Mouse (Mus musculus) right cerebral cortex, postnatal 10 days (tissue): ENCODE data around the gene Tex9.
"Not testable (repeated sequence)": the region's sequence is repeated elsewhere in the genome, so short reads cannot be mapped to it uniquely, and the experiment has no call there.

ENCODE experiments used
- DNase-seq, 2 experiments: peaks; one replicate each; pipeline ENCODE4 v3.0.0; 2021; ENCODE audit warnings: low spot score in 2 of 2

The Tex9 gene

DNA sequence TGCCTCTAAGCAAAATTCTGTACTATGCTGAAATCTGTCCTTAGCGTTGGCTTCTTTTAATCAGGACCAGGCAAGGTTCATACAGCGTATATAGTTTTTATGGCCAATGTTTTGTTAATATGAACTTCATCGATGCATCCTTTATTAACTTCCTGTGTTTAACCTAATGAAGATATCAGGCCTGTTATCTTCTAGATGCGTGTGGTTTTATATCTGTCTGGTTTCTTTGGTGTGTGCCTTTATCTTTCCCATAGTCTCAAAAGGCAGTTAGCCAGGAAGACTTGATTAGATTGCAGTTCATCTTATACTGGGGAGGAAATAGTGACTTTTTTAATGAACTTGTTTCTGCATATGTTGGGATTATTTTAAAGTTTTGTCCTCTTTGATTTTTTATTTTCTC, 51.7 kb downstream of the Tex9 start:
- no peak for DNase-seq

DNA sequence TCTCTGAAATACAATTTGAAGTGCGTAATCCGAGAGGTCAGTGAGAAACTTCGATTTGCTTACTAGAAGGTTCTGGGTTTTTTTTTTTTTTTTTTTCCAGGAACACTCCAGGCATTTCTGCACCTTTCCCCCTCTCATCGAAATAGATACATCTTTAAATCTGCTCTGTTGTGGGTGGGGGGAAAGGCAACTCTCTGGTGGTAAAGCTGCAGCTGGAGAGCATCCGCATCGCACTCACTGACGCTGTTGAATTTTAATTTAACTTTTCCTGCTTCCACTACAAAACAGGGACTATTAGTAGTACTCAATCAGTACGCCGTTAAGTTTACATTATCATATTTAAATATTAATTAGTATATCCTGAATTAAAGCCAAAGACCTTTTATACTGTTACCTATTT, 53.3 kb downstream of the Tex9 start:
- DNase-seq: no peak

DNA sequence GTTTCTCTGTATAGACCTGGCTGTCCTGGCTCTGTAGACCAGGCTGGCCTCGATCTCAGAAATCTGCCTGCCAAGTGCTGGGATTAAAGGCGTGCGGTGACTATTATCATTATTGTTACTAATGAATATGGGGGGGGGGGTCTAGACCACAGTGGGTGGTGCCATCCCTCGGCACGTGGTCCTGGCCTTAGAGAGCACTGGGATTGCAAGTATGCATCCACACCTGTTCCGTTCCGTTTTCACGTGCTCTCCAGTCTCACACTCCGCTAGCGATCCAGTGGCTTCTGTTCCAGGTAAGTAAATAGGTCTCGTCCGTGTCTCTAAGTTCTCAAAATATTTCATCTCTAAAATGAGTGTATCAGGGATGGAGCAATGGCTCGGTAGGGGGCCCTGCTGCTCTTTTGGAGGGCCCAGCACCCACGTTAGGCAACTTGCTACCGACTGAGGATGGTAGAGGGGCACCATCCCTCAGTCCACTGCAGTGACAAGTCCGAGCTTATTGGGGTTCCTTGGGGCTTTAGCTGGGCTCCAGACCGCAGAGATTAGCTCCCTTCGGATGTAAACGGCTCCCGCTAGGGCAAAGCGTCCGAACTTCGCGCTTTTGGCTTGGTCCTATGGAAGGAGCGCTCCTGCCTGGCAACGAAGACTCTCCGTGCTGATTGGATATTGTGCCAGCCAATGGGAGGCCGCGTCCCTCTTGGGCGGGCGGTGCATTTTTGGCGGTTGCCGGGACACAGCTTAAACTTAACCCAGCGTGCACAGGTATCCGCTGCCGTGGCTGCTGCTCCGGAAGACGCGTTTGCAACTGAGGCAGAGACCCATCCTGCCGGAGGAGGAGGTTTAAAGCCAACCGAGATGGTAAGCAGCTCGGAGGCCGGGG, 54.0 kb downstream of the Tex9 start, which contains the start of gene Mns1:
TSS of gene Mns1 (plus strand) at position 190 of the 880 bp plus-strand sequence.
- DNase-seq: peak; percentile 96 to 97

DNA sequence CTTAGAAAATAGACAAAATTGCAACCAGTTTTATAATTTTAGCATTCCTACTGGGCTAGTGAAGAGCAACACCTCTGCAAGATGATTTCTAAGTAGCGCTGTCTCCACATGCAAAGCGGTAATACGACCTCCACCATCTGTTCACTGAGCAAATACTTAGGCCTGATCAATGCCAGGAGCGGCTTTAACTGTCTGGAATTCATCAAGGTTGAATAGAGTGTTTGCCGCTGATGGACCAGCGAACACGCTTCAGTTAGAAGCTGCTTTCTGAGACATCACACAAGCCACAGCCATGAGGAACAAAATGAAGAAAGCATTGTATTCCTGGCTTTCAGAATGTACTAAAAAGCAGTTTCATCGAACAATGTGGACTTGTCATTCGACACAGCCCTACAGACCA, 57.1 kb downstream of the Tex9 start:
- DNase-seq: no peak

DNA sequence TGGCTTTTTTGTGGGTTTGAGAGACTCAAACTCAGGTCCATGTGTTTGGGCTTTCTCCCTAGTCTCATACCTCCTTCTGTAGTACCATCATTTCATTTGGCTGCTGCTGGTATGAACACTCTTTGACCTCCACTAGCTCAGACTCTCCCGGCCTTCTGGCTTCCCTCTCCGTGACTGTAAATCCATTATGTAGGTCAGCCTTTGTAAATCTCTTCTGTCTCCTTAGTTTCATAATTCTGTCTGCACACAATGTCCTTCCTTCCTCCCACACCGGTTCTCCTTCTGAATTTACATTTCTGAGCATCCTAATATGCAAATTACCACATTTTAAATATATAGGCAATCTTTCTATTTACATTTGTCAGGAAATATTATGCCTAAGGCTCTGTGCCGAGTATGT, 64.2 kb downstream of the Tex9 start:
- DNase-seq: no peak

DNA sequence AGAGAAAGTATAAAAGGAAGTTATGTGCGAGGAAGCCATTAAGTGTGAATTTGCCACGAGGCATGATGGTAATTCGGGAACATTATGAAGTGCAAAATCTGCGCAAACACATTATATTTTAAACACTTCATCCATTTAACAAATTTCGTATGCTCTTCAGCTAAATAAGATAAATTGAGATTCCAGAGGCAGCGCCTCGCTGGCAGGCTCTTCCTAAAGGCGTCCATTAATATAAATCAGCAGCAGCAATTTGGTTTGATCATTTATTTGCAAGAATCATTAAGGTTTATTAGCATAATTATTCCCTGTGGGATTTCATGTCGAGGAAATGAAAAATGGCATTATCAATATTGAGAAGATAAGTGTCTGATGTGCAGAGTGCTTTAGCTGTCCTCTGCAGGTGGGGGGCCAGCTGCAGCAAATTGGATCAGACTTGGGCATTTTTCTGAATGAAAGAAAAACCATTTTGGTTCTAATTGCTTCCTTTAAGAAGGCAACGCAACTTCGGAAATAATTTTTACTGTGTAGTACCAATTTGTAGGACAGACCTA, 66.6 kb downstream of the Tex9 start:
- no peak for DNase-seq

DNA sequence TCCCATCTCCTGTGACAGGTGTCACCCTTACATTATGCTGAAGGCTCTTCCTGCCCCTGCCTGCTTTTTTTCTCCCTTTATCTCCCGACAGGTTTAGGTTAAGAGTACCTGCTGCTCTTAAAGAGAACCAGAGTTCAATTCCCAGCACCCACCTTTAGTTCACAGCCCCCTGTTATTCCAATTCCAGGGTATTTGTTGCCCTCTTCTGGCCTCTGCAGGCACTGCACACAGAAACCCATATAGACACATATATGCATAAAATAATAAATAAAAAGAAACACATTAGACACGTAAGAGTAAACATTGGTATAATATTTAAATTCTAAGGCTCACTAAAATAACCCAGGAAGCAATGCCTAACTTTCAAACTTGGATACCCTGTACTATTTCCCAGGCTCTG, 69.3 kb downstream of the Tex9 start:
- no peak for DNase-seq

DNA sequence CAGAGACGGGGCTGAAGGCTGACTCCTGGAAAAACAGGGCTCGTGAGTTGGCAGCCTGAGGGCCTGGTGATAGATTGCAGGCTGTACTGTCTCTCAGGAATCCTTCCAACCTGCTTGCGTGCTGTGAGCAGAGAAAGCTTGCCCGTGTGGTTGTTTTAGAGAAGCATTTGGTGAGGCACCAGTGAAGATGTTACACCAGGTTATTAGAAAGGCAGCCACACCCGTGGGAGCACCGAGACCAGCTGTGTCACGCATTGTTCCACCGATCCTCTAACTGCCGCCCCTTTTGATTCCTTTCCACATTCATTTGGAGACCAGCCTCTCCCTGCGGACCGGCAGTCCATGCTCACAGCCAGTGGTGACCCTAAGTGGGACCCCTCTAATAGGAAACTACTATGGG, 69.7 kb downstream of the Tex9 start:
- no peak for DNase-seq

DNA sequence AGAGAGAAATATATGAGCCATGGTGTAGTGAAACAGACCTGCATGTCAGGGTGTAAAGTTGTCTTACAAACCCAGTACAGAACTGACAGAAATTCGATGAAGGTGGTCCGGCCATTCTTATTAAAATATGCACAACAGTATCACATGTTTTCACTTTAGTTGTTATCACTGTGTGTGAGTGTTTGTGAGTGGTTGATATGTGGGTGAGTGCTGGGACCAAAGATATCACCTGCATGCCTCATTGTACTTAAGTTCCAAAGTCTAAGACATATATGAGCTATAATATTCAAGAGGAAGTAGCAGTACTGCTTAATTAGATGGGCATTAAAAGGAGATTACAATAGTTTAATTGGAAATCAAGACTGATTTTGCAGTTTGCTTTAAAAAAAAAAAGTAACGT, 71.5 kb downstream of the Tex9 start:
- DNase-seq: no peak

DNA sequence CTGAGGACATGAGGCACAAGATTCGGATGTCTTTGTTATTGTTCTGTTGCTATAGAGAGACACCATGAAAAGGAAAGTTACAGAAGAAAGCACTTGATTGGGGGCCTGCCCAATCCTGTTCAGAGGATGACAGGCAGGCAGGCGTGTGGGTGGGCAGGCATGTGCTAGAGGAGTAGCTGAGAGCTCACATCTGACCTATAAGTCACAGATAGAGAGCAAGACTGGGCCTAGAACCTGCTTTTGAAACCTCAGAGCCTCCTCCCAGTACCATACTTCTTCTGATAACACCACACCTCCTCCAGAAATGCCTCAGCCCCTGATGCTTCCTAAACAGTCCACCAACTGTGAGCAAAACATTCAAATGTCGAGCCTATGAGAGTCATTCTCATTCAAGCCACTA, 73.6 kb downstream of the Tex9 start:
- DNase-seq: no peak

DNA sequence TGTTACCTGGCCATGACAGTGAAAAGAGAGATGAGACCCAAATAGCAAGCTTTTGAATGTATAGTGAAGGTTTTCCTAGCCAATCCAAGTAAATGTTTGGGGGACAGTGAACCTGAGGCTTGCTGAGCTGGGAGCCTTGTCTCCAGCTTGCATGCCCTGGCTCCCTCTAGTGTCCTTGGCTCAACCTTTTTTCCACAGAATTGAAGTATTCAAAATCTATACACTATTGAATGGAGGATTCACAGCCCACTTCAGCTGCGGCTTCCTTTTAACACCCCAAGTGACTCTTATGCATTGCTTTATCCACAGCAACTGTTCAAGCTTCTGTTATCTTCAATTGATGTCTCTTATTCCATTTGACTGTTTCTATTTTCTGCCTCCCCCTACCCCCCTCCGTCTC, 80.3 kb downstream of the Tex9 start:
- DNase-seq: peak in 1 of 2 experiments; percentile 41

DNA sequence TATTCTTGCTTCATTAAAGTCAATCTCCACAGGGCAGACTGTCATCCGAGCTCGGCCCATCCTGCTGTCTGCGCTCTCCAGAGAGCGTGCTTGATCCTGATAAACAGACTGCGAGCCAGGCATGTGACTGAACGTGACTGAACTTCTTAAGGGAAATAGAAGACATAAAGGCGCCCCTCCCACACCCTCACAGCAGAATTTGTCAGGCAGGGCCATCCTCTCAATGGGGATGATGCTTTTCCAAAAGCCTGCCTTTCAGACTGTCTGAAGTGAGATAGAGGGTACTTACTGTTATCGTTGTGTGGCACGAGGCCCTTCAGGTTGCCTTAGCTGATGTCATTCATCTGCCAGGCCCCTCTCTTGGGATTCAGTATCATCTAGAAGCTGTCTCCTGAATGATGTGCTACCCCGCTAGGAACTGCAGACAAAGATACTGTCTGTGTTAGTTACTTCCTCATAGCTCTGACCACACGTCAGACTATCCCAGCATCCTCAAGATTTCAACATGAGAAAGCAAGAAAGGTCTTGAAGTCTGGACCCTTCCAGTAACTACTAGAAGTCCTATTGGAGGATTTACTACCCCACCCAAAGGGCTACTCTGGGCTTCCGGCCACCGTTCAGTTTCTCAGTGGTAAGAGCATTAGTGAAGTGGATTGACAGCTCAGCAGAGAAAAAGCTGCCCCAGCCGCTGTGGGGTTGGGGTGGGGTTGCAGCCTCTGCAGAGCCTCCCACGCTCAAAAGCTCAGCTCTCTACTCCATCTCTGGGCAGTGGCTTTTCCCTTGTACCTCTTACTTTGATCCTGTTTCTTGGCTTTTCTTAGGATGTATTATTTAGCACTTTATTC, 82.4 kb downstream of the Tex9 start:
- no peak for DNase-seq

DNA sequence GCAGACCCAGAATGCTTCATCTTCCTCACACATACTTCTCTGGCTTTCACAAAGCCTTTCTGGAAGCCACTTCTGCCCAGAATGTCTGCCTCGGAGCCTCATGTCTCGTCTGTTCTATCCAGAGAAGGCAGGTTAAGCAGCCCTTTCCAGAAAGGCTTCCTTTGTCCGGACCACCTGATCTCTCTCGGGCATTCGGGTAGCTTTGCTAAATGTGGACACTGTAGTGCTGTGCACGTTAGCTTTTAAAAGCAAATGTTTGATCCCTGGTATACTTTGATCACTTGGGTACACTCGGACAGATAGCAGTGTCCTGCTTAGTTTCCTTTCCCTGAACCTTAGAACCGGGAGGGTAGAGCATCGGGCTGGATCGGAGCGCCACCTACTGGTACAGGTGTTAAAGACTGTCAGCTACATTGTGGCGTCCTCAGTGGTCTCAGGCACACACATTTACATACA, 83.9 kb downstream of the Tex9 start:
- DNase-seq: peak; percentile 80 to 89

DNA sequence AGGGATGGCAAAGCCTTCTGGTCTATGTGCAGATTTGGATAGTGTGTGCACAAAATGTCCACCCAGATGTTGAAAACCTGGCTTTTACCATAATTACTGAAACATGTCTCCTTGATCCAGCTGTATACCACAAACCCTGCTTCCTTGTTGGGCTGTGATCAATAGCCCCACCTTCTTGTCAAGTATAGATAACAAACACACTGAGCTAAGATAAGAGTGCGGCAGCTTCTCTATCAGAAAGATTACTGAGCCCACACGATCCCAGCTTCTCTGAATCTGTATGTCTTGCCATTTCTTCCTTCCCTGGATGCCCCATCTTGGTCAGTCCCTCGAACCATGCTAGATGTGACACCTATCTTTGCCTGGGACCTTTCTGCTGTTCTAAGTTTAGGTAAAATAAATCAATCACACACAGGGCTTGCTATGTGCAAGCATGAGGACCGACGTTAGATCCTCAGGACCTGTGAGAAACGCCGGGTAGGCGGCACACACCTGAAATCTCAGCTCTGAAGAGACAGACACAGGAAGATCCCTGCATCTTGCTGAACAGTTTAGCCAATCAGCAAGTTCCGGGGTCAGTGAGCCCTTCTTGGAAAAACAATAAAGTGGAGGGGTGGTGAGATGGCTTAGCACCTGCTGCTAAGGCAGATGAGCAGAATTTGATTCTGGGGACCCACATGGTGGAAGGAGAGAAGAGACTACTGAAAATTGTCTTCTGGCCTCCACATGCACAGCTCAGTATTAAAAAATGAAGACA, 86.0 kb downstream of the Tex9 start:
- no peak for DNase-seq

DNA sequence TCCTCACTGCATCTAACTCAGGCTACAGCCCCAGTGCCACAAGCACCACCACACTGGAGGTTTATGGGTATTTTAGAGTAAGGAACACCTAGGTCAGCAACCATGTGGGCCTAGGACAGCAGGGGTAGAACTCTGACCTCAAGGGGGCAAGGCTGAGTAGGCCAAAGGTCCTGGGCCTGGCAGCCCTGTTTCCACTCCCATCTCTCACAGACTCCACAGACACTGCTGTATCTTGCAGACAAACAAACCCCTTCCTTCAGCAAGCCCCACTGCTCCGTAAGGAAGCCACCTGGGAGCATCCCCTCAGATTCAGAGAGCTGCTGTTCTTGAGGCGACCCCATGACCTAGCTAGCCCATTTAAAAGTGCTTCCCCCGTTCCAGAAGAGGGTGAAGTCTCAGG, 87.1 kb downstream of the Tex9 start:
- DNase-seq: no peak

DNA sequence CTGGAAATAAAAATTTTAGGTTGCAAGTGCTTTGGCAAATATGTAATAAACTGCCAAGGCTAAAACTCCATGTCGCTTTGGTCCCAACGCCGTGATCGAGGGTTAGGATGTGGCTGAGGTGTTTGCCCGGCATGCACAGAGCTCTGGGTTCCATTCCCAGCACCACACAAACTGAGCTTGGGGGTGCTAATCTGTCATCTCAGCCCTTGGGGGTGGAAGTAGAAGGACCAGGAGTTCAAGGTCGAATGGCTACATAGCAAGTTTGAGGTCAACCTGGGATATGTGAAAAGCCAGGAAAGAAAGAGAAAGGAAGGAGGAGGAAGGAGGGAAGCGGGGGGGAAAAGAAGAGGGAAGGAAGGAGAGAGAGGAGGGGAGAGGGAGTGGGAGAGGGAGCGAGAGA, 87.6 kb downstream of the Tex9 start:
- DNase-seq: no peak

DNA sequence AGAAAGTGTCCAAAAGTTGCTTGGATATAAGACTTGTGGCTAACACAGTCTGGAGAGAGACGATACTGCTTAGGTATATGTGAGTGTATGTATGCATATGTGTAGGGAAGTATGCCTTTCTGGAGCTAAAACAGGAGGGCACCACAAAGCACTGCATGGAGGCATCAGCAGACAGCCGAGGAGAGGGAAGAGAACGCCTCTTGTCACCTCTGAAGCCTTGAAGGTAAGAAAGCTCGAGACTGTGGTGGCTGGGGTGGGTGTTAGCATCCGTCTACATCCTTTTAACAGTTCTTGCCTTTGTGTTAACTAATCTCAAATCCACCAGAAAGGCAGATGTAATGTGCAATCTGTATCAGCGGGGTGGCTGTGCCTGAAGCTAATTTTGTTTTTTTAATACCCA, 88.6 kb downstream of the Tex9 start:
- DNase-seq: no peak

DNA sequence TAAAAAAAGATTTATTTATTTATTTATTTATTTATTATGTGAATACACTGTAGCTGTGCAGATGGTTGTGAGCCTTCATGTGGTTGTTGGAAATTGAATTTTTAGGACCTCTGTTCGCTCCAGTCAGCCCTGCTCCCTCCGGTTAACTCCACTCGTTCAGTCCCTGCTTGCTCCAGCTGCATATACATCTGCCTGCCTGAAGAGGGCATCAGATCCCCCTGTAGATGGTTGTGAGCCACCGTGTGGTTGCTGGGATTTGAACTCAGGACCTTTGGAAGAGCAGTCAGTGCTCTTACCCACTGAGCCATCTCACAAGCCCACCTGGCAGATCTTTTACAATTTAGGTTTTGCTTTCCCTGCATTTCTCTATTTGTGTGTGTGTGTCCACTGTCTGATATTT, 90.2 kb downstream of the Tex9 start:
- DNase-seq: not testable (repeated sequence)
